Mouse (Mus musculus) cerebellum, adult 2 months (tissue): ENCODE measurements around the gene Cdc16.
"Not testable (repeated sequence)": the region's sequence is repeated elsewhere in the genome, so short reads cannot be mapped to it uniquely, and the experiment has no call there.

Experiments used
- CTCF ChIP-seq: fragments of 200-500 bp; IDR thresholded peaks from 2 replicates; pipeline ENCODE4 v1.5.1; 2011; ENCODE audit warnings: low read depth, mild to moderate bottlenecking, control low read depth, low read length, moderate library complexity, borderline replicate concordance; ENCODE audit not compliant: insufficient read depth
- POLR2A ChIP-seq: fragments of 200-500 bp; IDR thresholded peaks from 2 replicates; pipeline ENCODE4 v1.6.1; 2011; ENCODE audit warnings: low read length, control low read depth, borderline replicate concordance; ENCODE audit not compliant: insufficient read depth

DNA sequence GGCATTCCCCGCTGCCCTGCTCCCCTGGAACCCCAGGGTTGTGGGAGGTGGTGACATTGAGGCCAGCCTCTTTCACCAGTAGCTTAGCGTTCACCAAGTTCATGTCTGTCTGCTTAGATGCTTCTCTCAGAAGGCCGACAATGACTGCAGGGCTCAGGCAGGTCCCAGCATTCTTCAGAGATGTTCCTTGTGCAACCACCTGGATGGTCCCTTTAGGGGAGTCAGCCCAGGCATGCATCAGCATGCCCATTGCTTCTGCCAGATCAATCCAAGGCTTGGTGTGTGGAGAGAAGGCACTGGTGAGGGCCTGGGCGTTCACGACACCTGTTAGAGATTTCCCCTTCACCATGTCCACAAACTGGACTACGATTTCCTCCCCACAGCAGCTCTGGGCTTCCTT, 11.3 kb upstream of the Cdc16 start:
- not testable (repeated sequence) for TF ChIP-seq POLR2A, CTCF
